Mouse (Mus musculus) R1 (cell line): ENCODE data around the gene Atg16l1.
"Not testable (repeated sequence)": the region's sequence is repeated elsewhere in the genome, so short reads cannot be mapped to it uniquely, and the experiment has no call there.

Experiments
- DNase-seq: peaks from one replicate; pipeline ENCODE4 v3.0.0-alpha.2; 2018; ENCODE audit warnings: low read depth, low spot score

Gene Atg16l1

GRCm38 (mm10) chr1:87773336-87773735 lies 17.7 kb downstream of the Atg16l1 start:
- no peak for DNase-seq

- DNase-seq = no peak
Observed at GRCm38 (mm10) chr1:87774845-87775244, 19.2 kb downstream of the Atg16l1 start.

GRCm38 (mm10) chr1:87779204-87779785 lies 23.6 kb downstream of the Atg16l1 start:
- DNase-seq = no peak

GRCm38 (mm10) chr1:87785703-87786102 lies 30.0 kb downstream of the Atg16l1 start:
- no peak for DNase-seq

- DNase-seq = no peak
Observed at GRCm38 (mm10) chr1:87786251-87786650, 30.6 kb downstream of the Atg16l1 start.

- DNase-seq = no peak
Observed at GRCm38 (mm10) chr1:87789665-87790064, 34.0 kb downstream of the Atg16l1 start.

- DNase-seq = no peak
Observed at GRCm38 (mm10) chr1:87792438-87793137, 36.9 kb downstream of the Atg16l1 start.

- DNase-seq = no peak
Observed at GRCm38 (mm10) chr1:87793138-87793449, 37.4 kb downstream of the Atg16l1 start.

GRCm38 (mm10) chr1:87797702-87798101 lies 42.0 kb downstream of the Atg16l1 start:
- DNase-seq = no peak

GRCm38 (mm10) chr1:87798306-87798705 lies 42.6 kb downstream of the Atg16l1 start:
- DNase-seq = no peak

- no peak for DNase-seq
Observed at GRCm38 (mm10) chr1:87803576-87803975, 47.9 kb downstream of the Atg16l1 start, which contains the start of gene Sag. Sag (plus strand) TSS chr1:87803680.

GRCm38 (mm10) chr1:87807751-87808150 lies 52.1 kb downstream of the Atg16l1 start:
- DNase-seq = no peak

GRCm38 (mm10) chr1:87811391-87811790 lies 55.7 kb downstream of the Atg16l1 start:
- DNase-seq = no peak

GRCm38 (mm10) chr1:87812061-87812460 lies 56.4 kb downstream of the Atg16l1 start:
- DNase-seq = no peak

GRCm38 (mm10) chr1:87813155-87813554 lies 57.5 kb downstream of the Atg16l1 start:
- DNase-seq = no peak

- no peak for DNase-seq
Observed at GRCm38 (mm10) chr1:87813681-87814080, 58.0 kb downstream of the Atg16l1 start.

GRCm38 (mm10) chr1:87824420-87824995 lies 68.8 kb downstream of the Atg16l1 start:
- DNase-seq = no peak

- peak; percentile 42 for DNase-seq
Observed at GRCm38 (mm10) chr1:87825281-87825680, 69.6 kb downstream of the Atg16l1 start.

- DNase-seq = no peak
Observed at GRCm38 (mm10) chr1:87825991-87826390, 70.3 kb downstream of the Atg16l1 start.

GRCm38 (mm10) chr1:87826474-87826873 lies 70.8 kb downstream of the Atg16l1 start:
- DNase-seq = no peak

- not testable (repeated sequence) for DNase-seq
Observed at GRCm38 (mm10) chr1:87827476-87827875, 71.8 kb downstream of the Atg16l1 start.

- no peak for DNase-seq
Observed at GRCm38 (mm10) chr1:87828185-87828584, 72.5 kb downstream of the Atg16l1 start.

- DNase-seq = no peak
Observed at GRCm38 (mm10) chr1:87828926-87829580, 73.4 kb downstream of the Atg16l1 start.
